Mouse (Mus musculus) E14TG2a.4 (cell line): Measurements from ENCODE around the gene Vstm2l.

Source experiments
- H3K27me3 ChIP-seq: 2 replicates; pipeline ENCODE4 v1.6.1; 2014; ENCODE audit warnings: low read length, control low read depth; ENCODE audit not compliant: insufficient read depth
- H3K36me3 ChIP-seq: 2 replicates; pipeline ENCODE4 v1.6.1; 2014; ENCODE audit warnings: low read length, control low read depth; ENCODE audit not compliant: insufficient read depth
- H3K4me1 ChIP-seq: replicated peaks from 2 replicates; pipeline ENCODE4 v1.6.1; 2014; ENCODE audit warnings: low read depth, low read length, control low read depth
- H3K4me3 ChIP-seq: replicated peaks from 2 replicates; pipeline ENCODE4 v1.5.1; 2014; ENCODE audit warnings: mild to moderate bottlenecking, low read length
- H3K9me3 ChIP-seq: 2 replicates; pipeline ENCODE4 v1.6.1; 2014; ENCODE audit warnings: low read length, control low read depth
- CTCF ChIP-seq: conservative IDR thresholded peaks from 2 replicates; pipeline ENCODE4 v1.5.1; 2014; ENCODE audit warnings: low read length
- NANOG ChIP-seq: IDR thresholded peaks from 2 replicates; pipeline ENCODE4 v1.6.1; 2014; ENCODE audit warnings: borderline replicate concordance, low read length, mixed read lengths
- POU5F1 ChIP-seq: IDR thresholded peaks from 2 replicates; pipeline ENCODE4 v1.6.1; 2014; ENCODE audit warnings: low read length, borderline replicate concordance

Gene Vstm2l

DNA sequence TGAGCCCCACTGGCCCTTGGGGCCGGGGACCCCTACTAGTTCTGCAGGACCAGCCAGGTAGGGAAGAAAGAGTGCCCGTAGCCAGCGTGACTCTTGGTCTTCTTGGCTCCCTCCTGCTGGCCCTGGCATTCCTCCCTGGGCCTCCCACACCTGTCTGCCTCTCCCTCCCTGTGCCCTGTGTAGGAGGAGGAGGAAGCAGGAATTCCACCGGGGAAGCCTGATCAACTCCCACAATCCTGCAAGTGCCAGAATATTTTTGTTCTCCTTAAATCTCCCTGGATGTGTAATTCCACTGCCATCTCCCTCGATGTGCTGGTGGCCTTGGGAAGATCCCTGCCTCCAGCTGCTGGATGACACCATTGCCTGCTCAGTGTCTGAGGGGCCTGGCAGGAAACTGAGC lies 10.1 kb downstream of the Vstm2l start:
- Histone ChIP-seq H3K4me1 (peaks cover 66% of the 10 kb centered on the region), H3K4me3 (no peak overlapping the region), H3K36me3 (no peaks in the 10 kb centered on the region), H3K27me3 (peaks cover 76% of the 10 kb centered on the region), H3K9me3 (no peaks in the 10 kb centered on the region)
- TF ChIP-seq NANOG (no peak), CTCF (no peak), POU5F1 (no peak)

DNA sequence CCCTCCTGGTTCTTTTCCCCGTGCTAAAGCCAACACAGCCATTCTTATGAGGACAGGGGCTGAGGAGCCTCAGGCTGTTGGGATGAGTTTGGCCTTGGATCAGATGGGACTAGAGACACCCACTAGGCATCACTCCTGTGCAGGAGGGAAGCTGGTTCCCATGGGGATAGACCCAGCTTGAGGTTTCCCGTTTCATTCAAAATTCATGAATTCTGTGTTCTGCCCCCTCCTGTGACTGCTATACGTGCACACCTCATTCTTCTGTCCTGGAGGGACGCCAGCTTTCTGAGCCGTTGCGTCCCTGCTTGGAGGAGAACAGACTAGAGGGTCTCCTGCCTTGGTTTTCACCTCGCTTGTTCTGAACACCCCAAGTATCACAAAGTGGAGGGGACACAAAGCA lies 12.0 kb downstream of the Vstm2l start:
- no peak overlapping the region for H3K4me3 ChIP-seq
- H3K36me3 ChIP-seq = no peaks in the 10 kb centered on the region
- no peak for TF ChIP-seq POU5F1
- TF ChIP-seq NANOG = no peak
- no peak for TF ChIP-seq CTCF
- no peaks in the 10 kb centered on the region for H3K9me3 ChIP-seq
- peaks cover 61% of the 10 kb centered on the region for H3K27me3 ChIP-seq
- peaks cover 75% of the 10 kb centered on the region for H3K4me1 ChIP-seq

DNA sequence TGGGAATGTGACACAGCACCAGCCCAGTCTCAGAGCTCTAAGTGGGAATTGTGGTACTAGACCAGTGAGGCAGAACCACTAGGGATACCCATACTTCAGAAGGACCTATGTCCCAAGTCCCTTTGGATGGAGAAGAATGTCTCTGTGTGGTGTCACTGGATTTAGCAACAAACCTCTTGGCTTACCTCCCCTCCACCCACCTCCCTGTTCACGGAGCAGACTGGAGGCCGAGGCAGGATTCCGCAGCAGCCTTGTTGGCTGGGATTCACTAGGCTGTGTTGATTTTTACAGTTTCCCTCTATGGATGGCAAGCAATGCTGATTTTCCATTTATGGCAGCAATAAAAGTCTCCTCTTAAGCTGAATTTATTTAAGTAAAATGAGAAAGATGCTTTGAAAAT lies 12.5 kb downstream of the Vstm2l start:
- Histone ChIP-seq H3K4me1 (peaks cover 74% of the 10 kb centered on the region), H3K4me3 (peak overlapping the region; percentile 65), H3K27me3 (peaks cover 57% of the 10 kb centered on the region), H3K36me3 (no peaks in the 10 kb centered on the region), H3K9me3 (no peaks in the 10 kb centered on the region)
- TF ChIP-seq CTCF = no peak
- no peak for TF ChIP-seq NANOG
- TF ChIP-seq POU5F1 = no peak

- TF ChIP-seq NANOG (no peak), CTCF (no peak), POU5F1 (no peak)
Measured at GRCm38 (mm10) chr2:157927397-157927796, 12.9 kb downstream of the Vstm2l start.

GRCm38 (mm10) chr2:157927815-157928214 lies 13.4 kb downstream of the Vstm2l start:
- H3K36me3 ChIP-seq = no peaks in the 10 kb centered on the region
- no peak for TF ChIP-seq POU5F1
- TF ChIP-seq CTCF = no peak
- TF ChIP-seq NANOG = no peak
- H3K4me3 ChIP-seq = peak overlapping the region; percentile 65
- peaks cover 71% of the 10 kb centered on the region for H3K4me1 ChIP-seq
- H3K27me3 ChIP-seq = peaks cover 49% of the 10 kb centered on the region
- H3K9me3 ChIP-seq = no peaks in the 10 kb centered on the region

More at GRCm38 (mm10) chr2:157927397-157927796, 12.9 kb downstream of the Vstm2l start:
- Histone ChIP-seq H3K36me3 (no peaks in the 10 kb centered on the region), H3K9me3 (no peaks in the 10 kb centered on the region), H3K27me3 (peaks cover 53% of the 10 kb centered on the region), H3K4me3 (peak overlapping the region; percentile 65), H3K4me1 (peaks cover 74% of the 10 kb centered on the region)

DNA sequence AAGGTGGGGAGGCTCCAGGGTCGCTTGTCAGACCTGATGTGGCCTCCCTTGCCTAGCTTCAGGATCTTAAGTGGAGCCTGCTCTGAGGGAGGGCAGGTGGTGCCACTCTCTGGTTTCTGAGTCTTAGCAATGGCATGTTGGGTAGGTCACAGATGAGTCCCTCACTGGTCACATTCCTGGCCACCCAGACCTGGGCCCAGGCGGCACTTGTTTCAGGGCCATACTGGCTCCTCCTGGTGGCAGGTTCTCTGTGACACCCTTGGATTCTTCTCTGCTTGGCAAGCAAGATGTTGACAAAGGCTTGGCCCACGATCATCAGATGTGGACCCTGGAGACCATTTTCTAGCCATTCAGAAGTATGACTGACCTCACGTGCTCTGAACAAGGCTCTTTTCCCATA lies 18.2 kb downstream of the Vstm2l start:
- Histone ChIP-seq H3K4me1 (peaks cover 60% of the 10 kb centered on the region), H3K27me3 (peaks cover 2% of the 10 kb centered on the region; the same call in 1 of the 2 replicates), H3K9me3 (no peaks in the 10 kb centered on the region), H3K4me3 (no peak overlapping the region), H3K36me3 (no peaks in the 10 kb centered on the region)
- TF ChIP-seq NANOG (no peak), CTCF (0 out of 2 replicates have a peak, but pooled peaks have one; percentile 9)

GRCm38 (mm10) chr2:157935444-157936171 lies 21.2 kb downstream of the Vstm2l start:
- Histone ChIP-seq H3K36me3 (no peaks in the 10 kb centered on the region), H3K4me3 (no peak overlapping the region), H3K27me3 (peaks cover 30% of the 10 kb centered on the region), H3K9me3 (no peaks in the 10 kb centered on the region), H3K4me1 (peaks cover 39% of the 10 kb centered on the region)
- TF ChIP-seq NANOG (no peak), CTCF (no peak), POU5F1 (no peak)

DNA sequence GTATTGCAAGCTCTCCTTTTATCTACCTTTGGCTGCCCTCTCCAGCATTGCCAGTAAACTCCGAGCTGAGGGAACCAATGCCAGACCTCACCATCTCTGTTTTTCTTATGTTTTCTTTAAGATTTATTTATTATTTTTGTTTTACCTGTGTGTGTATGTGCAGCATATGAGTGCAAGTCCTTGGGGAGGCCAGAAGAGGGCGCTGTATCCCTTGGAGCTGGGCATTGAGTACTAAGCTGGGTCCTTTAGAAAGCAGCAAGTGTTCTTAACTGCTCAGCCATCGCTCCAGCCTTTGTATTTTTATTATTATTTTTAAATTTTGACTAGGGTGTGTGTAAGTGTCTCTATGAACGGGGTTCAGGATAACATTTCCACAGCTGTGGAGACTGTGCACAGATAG lies 22.2 kb downstream of the Vstm2l start:
- TF ChIP-seq POU5F1 (no peak), NANOG (no peak), CTCF (peak; percentile 87)

DNA sequence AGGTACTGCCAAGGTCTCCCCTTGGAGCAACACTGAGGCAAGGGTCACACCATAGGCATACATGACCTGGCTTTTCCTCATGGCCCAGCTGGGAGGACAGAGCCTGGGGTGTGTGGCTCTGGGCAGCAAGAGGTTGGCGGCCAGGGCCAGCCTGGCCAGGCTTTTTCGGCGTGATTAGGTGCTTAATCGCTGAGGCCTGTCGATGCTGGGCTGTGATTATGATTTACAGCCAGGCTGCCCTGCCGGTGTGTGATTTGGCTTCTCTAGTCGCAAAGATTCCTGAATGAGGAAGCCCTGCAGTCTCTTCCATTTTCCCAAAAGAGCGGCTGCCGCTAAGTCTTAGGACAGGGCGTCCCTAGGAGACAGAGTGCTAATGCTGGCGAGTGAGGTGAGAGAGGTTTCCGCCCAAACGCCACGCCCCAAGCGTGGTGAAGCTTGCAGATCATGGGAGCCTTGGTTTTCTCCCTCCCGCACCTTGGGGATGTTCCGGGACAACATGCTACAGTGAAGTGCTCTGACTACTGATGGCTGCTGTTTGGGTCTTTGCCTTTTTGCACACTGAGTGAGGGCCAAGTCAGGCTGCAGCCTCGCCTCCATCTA lies 26.2 kb downstream of the Vstm2l start:
- Histone ChIP-seq H3K36me3 (no peaks in the 10 kb centered on the region), H3K9me3 (no peaks in the 10 kb centered on the region), H3K4me3 (peak overlapping the region; percentile 73), H3K4me1 (peaks cover 41% of the 10 kb centered on the region), H3K27me3 (peaks cover 59% of the 10 kb centered on the region)
- TF ChIP-seq NANOG (no peak), POU5F1 (no peak), CTCF (no peak)

More for the DNA sequence above, 22.2 kb downstream of the Vstm2l start:
- no peaks in the 10 kb centered on the region for H3K36me3 ChIP-seq
- H3K27me3 ChIP-seq = peaks cover 41% of the 10 kb centered on the region
- peaks cover 40% of the 10 kb centered on the region for H3K4me1 ChIP-seq
- H3K9me3 ChIP-seq = no peaks in the 10 kb centered on the region
- no peak overlapping the region for H3K4me3 ChIP-seq
